Mouse (Mus musculus): ENCODE data around the gene Nipa1.

DNA sequence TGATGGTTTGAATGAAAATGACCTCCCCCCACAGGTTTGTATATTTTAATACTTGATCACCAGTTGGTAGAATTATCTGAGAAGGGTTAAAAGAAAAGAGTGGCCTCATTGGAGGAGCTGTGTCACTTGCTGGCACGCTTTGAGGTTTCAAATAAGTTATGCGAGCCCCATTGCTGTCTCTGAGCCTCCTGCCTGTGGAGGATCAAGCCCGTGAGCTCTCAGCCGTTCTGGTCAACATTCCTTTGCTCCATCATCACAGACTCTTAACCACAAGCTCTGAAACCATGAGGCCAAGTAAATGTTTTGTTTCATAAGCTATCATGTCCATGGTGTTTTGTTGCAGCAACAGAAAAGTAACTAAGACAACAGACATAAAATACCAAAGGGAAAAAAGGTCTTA is 35.0 kb downstream of the Nipa1 start:
- no peak for TF ChIP-seq GATA1 (IDR thresholded peaks at IDR 0.05; ENCODE audit: low read length)
- TF ChIP-seq TAL1 (IDR thresholded peaks at IDR 0.05; ENCODE audit: low read length), result no peak

Data from erythroblast, embryonic 14.5 days (primary cell).